Mouse (Mus musculus) adrenal gland, adult (tissue): ENCODE results near the gene Loxl1.
"Not testable (repeated sequence)": the region's sequence is repeated elsewhere in the genome, so short reads cannot be mapped to it uniquely, and the experiment has no call there.

Experiments
- DNase-seq, 2 experiments: peaks; one replicate each; pipeline ENCODE4 v3.0.0; 2022 to 2023; ENCODE audit warnings: low spot score in 1 of 2; ENCODE audit not compliant: inconsistent age in 2 of 2

Gene Loxl1

GRCm38 (mm10) chr9:58253033-58253804 is 59.8 kb downstream of the Loxl1 start, which contains the start of gene Stoml1:
Gene Stoml1, plus strand, starts transcription at chr9:58253164.
- peak; percentile 96 to 98 for DNase-seq

- not testable (repeated sequence) for DNase-seq
These were observed 62.3 kb downstream of the Loxl1 start for GRCm38 (mm10) chr9:58250730-58251129.

- DNase-seq, result no peak
These were observed 62.7 kb downstream of the Loxl1 start for GRCm38 (mm10) chr9:58250322-58250721.

- DNase-seq, result peak; percentile 84 to 95
These were observed 63.3 kb downstream of the Loxl1 start, which contains the start of gene Pml for GRCm38 (mm10) chr9:58249592-58250192. Gene Pml, minus strand, starts transcription at chr9:58249786.

- peak in 1 of 2 experiments; percentile 47 for DNase-seq
These were observed 64.1 kb downstream of the Loxl1 start for GRCm38 (mm10) chr9:58248746-58249413.

GRCm38 (mm10) chr9:58247064-58247759 is 65.8 kb downstream of the Loxl1 start:
- DNase-seq, result peak; percentile 88 to 94

DNA sequence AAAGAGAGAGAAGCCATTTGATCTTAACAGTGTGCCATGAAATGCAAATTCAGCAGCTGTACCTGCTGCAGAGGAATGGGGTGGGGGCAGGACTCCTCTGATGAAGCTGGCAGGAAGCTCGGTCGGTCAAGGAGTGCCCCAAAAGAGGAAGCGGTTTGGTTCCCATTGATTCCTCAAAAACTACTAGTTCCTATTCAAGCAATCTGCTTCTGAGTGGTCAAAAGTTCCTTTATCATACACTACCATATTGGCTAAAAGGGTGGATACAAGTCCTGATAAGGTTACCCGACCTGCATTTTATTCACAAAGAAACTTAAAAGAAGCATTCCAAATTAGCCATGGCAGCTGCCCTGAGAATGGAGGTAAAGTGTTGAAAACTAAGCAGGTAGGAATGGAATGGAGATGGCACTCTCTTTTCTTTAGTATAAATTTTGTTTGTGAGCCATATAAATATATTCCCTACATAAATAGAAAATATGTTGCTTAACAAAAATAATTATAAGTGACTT is 66.8 kb downstream of the Loxl1 start:
- no peak for DNase-seq

DNA sequence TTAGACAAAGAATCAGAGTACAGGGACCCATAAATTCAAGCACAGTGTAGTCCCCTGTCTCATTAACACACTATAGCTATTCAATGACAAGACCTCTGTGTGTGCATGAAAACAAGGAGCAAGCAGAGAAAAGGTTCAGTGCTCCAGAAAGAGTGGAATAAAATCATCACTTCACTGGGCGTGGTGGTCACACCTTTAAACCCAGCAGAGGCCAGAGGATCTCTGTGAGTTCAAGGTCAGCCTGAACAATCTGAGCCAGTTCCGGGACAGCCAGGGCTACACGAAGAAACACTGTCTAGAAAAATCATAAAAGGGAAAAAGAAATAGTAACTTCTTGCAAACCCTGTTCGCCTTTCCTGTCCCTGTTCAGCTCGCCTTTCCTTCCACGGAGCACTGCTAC is 69.3 kb downstream of the Loxl1 start:
- no peak for DNase-seq

DNA sequence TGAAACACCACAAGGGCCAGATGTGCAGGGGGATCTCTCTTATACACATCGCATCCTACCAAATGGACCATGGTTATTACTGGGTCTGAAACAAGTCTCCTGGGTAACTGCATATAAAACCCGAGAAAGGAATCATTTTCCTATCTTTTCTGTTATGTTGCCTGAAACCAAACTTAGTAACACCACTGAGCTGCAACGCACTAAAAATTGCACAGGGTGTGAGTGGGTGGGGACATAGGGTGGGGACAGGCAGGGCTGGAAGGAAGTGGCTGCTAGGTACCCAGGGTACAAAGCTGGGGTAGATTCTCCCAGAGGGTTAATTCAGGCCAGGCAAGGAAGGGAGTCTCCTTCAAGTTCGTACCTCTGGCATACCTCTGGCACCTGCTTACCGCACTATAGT is 70.3 kb downstream of the Loxl1 start:
- DNase-seq, result no peak

DNA sequence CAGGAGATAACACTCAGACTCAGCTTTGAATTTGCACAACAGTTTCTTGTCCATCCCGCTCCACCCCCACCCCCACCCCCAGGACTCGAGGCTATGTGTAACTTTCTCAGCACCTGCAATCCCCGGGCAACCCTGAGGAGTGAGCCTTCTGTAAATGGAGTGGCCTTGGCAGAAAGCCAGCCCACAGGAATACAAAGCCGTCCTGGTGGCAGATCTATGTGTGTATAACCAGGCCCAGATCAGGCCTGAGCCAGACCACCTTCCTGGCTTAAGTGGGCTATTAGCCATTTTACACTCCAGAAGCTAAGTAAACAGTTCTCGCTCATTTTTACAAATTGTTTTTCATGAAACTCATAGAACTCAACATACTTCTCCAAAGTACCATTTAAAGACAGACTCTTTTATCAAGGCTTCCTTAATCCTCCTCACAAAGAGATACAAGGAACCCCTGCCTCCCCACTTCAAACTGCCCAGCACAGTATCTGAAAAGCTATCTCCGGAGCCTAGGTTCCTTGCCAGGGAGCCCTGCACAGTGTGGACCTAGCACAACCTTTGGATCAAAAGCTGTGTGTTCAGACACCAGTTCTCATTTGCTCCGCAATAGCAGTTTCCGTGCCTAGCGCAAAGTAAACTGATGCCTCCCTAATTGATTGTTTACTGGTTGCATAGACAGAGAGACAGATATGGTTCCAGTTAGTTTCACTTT is 71.1 kb downstream of the Loxl1 start:
- DNase-seq, result peak; percentile 68 to 88
